Mouse (Mus musculus) bone marrow macrophage, adult 2 months (primary cell): ENCODE measurements around the gene Irgm1.

Source experiments
- CTCF ChIP-seq: IDR thresholded peaks from 2 replicates; pipeline ENCODE4 v1.5.1; 2012; ENCODE audit warnings: low read depth, mild to moderate bottlenecking, low read length, moderate library complexity
- POLR2A ChIP-seq: IDR thresholded peaks from 2 replicates; pipeline ENCODE4 v1.6.1; 2012; ENCODE audit warnings: mild to moderate bottlenecking, low read depth, low read length, borderline replicate concordance

DNA sequence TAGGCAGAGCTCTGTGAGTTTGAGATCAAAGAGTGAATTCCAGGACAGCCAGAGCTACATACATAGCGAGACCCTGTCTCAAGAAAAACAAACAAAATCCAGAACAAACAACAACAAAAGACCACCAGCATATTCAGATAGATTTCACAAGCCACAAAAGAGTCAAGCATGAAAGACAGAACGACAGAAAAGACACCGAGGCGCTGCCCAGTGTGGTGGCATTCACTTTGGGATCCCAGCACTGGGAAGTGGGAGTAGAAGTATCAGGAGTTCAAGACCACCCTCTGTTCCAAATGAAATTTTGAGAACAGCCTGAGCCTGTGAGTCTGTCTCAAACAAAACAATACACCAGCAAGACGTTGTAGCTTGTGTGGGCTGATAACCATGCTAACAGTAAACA is 24.6 kb downstream of the Irgm1 start:
- no peak for TF ChIP-seq POLR2A
- TF ChIP-seq CTCF = no peak
